Mouse (Mus musculus) layer of hippocampus, adult 2 months (tissue): ENCODE results near the gene Bcl6. TPM values are rescaled to one million over a fixed set of nuclear protein-coding genes. Genes with fewer than 3 reads are reported as not detected.

Source experiments
- DNase-seq, 2 experiments: peaks; one replicate each; pipeline ENCODE4 v3.0.0; 2022; ENCODE audit warnings: low spot score in 2 of 2
- H3K27ac ChIP-seq: fragments of 200-600 bp; 2 replicates; pipeline ENCODE4 v1.8.1; 2022
- H3K4me3 ChIP-seq: fragments of 200-600 bp; 2 replicates; pipeline ENCODE4 v1.8.1; 2022; ENCODE audit warnings: mild to moderate bottlenecking
- CTCF ChIP-seq: fragments of 200-600 bp; conservative IDR thresholded peaks from 2 replicates; pipeline ENCODE4 v1.8.1; 2022; ENCODE audit warnings: antibody characterized with exemption, mild to moderate bottlenecking, moderate library complexity
- total RNA-seq, 2 experiments: library from RNA; stranded (reverse); gene quantifications; 2 replicates each; pipeline ENCODE4 v1.2.3; 2021

Gene Bcl6
- total RNA-seq, 2 experiments from 2014 or later, result 56.8 to 61.5 TPM

DNA sequence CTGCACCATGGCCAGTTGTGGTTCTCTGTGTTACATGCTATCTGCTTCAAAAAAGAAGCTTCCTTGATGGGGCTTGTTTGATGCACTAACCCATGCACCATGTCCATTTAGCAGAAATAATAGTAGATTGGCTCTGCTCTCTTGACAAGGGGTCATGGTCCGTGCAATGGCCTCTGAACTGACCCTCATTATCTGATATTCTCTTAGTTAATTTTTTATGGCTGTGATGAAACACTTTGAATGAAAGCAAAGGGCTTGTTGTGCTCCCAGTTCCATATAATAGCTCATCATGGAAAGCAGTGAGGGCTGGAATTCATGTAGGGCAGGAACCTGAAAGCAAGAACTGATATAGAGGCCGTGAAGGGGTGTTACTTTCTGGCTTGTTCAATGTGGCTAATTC is 69.2 kb downstream of the Bcl6 start:
- H3K4me3 ChIP-seq, result no peak overlapping the region
- no peak for DNase-seq
- no peak overlapping the region for H3K27ac ChIP-seq
- TF ChIP-seq CTCF, result no peak

Other genes starting within 250 kb of the Bcl6 start
- gene Sst, start 97.9 kb downstream of the Bcl6 start, total RNA-seq, result 100 to 1,000 TPM; 395 TPM
- under 1 TPM; 0.32 to 0.54 TPM for gene Rtp2, start 56.5 kb downstream of the Bcl6 start, total RNA-seq
- not detected for gene Gm37419, start 370 bp downstream of the Bcl6 start, total RNA-seq